ENCODE assay signal across 8 mouse cellular contexts in genomic region chr14:54925349-54926342, GRCm38 (mm10). TPM values are rescaled to one million over a fixed set of nuclear protein-coding genes. Genes with fewer than 3 reads are reported as not detected.
DNase-seq lines count a peak whose midpoint lies in the region; ATAC-seq and TF ChIP-seq lines count a peak whose summit lies in the region.

Gene Efs (minus strand): TSS chr14:54926126.

- peaks cover 20% of the 10 kb centered on the region for H3K9me3 ChIP-seq in forebrain, embryonic 10.5 days
- peaks cover 8% of the 10 kb centered on the region; the same call in 1 of the 2 replicates for H3K9me3 ChIP-seq in heart, embryonic 14.5 days (ENCODE audit: control insufficient read depth, low read length)
- no peaks in the 10 kb centered on the region for H3K9me3 ChIP-seq in kidney, postnatal 0 days (replicated peaks; ENCODE audit: low read length)
- H3K9me3 ChIP-seq in lung, embryonic 14.5 days (ENCODE audit: low read depth, low read length), result no peaks in the 10 kb centered on the region

- no peaks in the 10 kb centered on the region for H3K36me3 ChIP-seq in thymus, adult 2 months (ENCODE audit: control insufficient read depth, insufficient read depth, low read length)
- H3K36me3 ChIP-seq in forebrain, embryonic 10.5 days (replicated peaks), result peaks cover 32% of the 10 kb centered on the region
- peaks cover 9% of the 10 kb centered on the region; the same call in 1 of the 2 replicates for H3K36me3 ChIP-seq in heart, embryonic 14.5 days (ENCODE audit: control insufficient read depth, insufficient read depth, low read length)
- no peaks in the 10 kb centered on the region for H3K36me3 ChIP-seq in kidney, postnatal 0 days (ENCODE audit: insufficient read depth, low read length)
- peaks cover 7% of the 10 kb centered on the region for H3K36me3 ChIP-seq in lung, embryonic 14.5 days (ENCODE audit: insufficient read depth)

- H3K27ac ChIP-seq in thymus, adult 2 months (ENCODE audit: control insufficient read depth, insufficient read depth, low read length), result peak within 1 kb of the TSS; percentile 4; the same call in 1 of the 2 replicates
- peak within 1 kb of the TSS; percentile 100 for H3K27ac ChIP-seq in forebrain, embryonic 10.5 days
- H3K27ac ChIP-seq in heart, embryonic 14.5 days (replicated peaks in 1 of 2; ENCODE audit: control insufficient read depth in 1 of 2, insufficient read depth in 1 of 2, low read depth in 2 of 2, low read length in 2 of 2), result peak within 1 kb of the TSS; percentile 87 to 88
- peak within 1 kb of the TSS; percentile 95 for H3K27ac ChIP-seq in kidney, postnatal 0 days
- H3K27ac ChIP-seq in lung, embryonic 14.5 days (ENCODE audit: low read depth), result peak within 1 kb of the TSS; percentile 99

- ATAC-seq in heart, embryonic 14.5 days (ENCODE audit: insufficient number of reproducible peaks, insufficient read depth, low FRiP score, low read depth), result peak; percentile 60
- ATAC-seq in kidney, postnatal 0 days (replicated peaks; ENCODE audit: low FRiP score, low read depth), result peak; percentile 67
- peak; percentile 71 for ATAC-seq in lung, embryonic 14.5 days (ENCODE audit: insufficient read depth)

- peak within 1 kb of the TSS; percentile 89 for H3K9ac ChIP-seq in heart, embryonic 14.5 days (ENCODE audit: low read length)
- peak within 1 kb of the TSS; percentile 80 for H3K9ac ChIP-seq in kidney, postnatal 0 days (ENCODE audit: low read depth, low read length)
- peak within 1 kb of the TSS; percentile 90 for H3K9ac ChIP-seq in lung, embryonic 14.5 days

- peak within 1 kb of the TSS; percentile 11 for H3K4me3 ChIP-seq in thymus, adult 2 months (ENCODE audit: control insufficient read depth, insufficient read depth, low read length)
- H3K4me3 ChIP-seq in forebrain, embryonic 10.5 days, result peak within 1 kb of the TSS; percentile 69
- H3K4me3 ChIP-seq in heart, embryonic 14.5 days (ENCODE audit: control insufficient read depth in 1 of 2, insufficient read depth in 1 of 2, low read depth in 1 of 2, low read length in 2 of 2), result peak within 1 kb of the TSS; percentile 49 to 61
- peak within 1 kb of the TSS; percentile 48 for H3K4me3 ChIP-seq in kidney, postnatal 0 days (replicated peaks; ENCODE audit: low read depth, low read length)
- H3K4me3 ChIP-seq in lung, embryonic 14.5 days (ENCODE audit: low read depth, low read length), result peak within 1 kb of the TSS; percentile 56

- no peak for DNase-seq in thymus, adult 2 months
- DNase-seq in thymus, adult 18-20 months, result no peak
- DNase-seq in forebrain, embryonic 10.5 days (ENCODE audit: extremely low spot score, low spot score), result peak; percentile 76
- peak; percentile 75 for DNase-seq in kidney, postnatal 0 days (ENCODE audit: low spot score)
- peak; percentile 84 for DNase-seq in lung, embryonic 14.5 days
- peak; percentile 65 for DNase-seq in ovary, postnatal 36 days (ENCODE audit: low spot score)
- DNase-seq in natural killer cell, adult 2 months (ENCODE audit: low spot score in 2 of 2), result no peak

- WGBS in thymus, adult 2 months, result 15% methylated on average over 57 of the region's 57 CpGs
- WGBS in forebrain, embryonic 10.5 days, result under 1% methylated on average over 57 of the region's 57 CpGs
- WGBS in heart, embryonic 14.5 days, result 6% methylated on average over 56 of the region's 57 CpGs
- WGBS in kidney, postnatal 0 days, result 4% methylated on average over 57 of the region's 57 CpGs
- 1% methylated on average over 50 of the region's 57 CpGs for WGBS in lung, embryonic 14.5 days

- H3K4me1 ChIP-seq in thymus, adult 2 months (replicated peaks; ENCODE audit: control insufficient read depth, insufficient read depth, low read length), result no peaks in the 10 kb centered on the region
- H3K4me1 ChIP-seq in forebrain, embryonic 10.5 days, result peaks cover 62% of the 10 kb centered on the region
- H3K4me1 ChIP-seq in heart, embryonic 14.5 days (ENCODE audit: control insufficient read depth in 2 of 2, insufficient read depth in 2 of 2, low read length in 2 of 2), result peaks cover 24 to 34% of the 10 kb centered on the region in 2 experiments
- peaks cover 22% of the 10 kb centered on the region for H3K4me1 ChIP-seq in kidney, postnatal 0 days (replicated peaks; ENCODE audit: insufficient read depth, low read length)
- no peaks in the 10 kb centered on the region; the same call in 1 of the 2 replicates for H3K4me1 ChIP-seq in lung, embryonic 14.5 days (ENCODE audit: insufficient read depth)

- peaks cover 10% of the 10 kb centered on the region for H3K27me3 ChIP-seq in thymus, adult 2 months (ENCODE audit: control insufficient read depth, insufficient read depth, low read length)
- H3K27me3 ChIP-seq in forebrain, embryonic 10.5 days (ENCODE audit: poor library complexity, severe bottlenecking), result peaks cover 24% of the 10 kb centered on the region
- H3K27me3 ChIP-seq in heart, embryonic 14.5 days (ENCODE audit: control insufficient read depth, insufficient read depth, low read length), result peaks cover 7% of the 10 kb centered on the region
- H3K27me3 ChIP-seq in kidney, postnatal 0 days (ENCODE audit: insufficient read depth, low read length), result no peaks in the 10 kb centered on the region
- H3K27me3 ChIP-seq in lung, embryonic 14.5 days (ENCODE audit: insufficient read depth, low read length), result peaks cover 7% of the 10 kb centered on the region; the same call in 1 of the 2 replicates

- peak within 1 kb of the TSS; percentile 98 for H3K4me2 ChIP-seq in heart, embryonic 14.5 days (ENCODE audit: low read length)
- H3K4me2 ChIP-seq in kidney, postnatal 0 days (ENCODE audit: low read length), result peak within 1 kb of the TSS; percentile 88
- H3K4me2 ChIP-seq in lung, embryonic 14.5 days, result peak within 1 kb of the TSS; percentile 87

- TF ChIP-seq POLR2A in thymus, adult 2 months (IDR thresholded peaks at IDR 0.05; ENCODE audit: control insufficient read depth, extremely low read depth, insufficient read depth, low read length, poor library complexity), result no peak

- TF ChIP-seq CTCF in thymus, adult 2 months (IDR thresholded peaks at IDR 0.05; ENCODE audit: borderline replicate concordance, control insufficient read depth, extremely low read depth, insufficient read depth, low read length, poor library complexity), result no peak
- TF ChIP-seq CTCF in kidney, postnatal 0 days (IDR thresholded peaks at IDR 0.05; ENCODE audit: low read depth), result no peak
- TF ChIP-seq CTCF in lung, embryonic 14.5 days (IDR thresholded peaks at IDR 0.05; ENCODE audit: low read depth), result no peak

RNA-seq across cellular contexts. Expression of gene Efs, which starts in this region (rescaled TPM):
- 20.0 and 25.0 TPM in 2 replicates for polyA plus RNA-seq in thymus, adult 2 months (2012; rRNA removed)
- polyA plus RNA-seq in forebrain, embryonic 10.5 days (2016; fragmentation: Nextera tagmentation; extraction: Ambion mirVana), result 38.3 and 39.0 TPM in 2 replicates
- 12.2 and 14.6 TPM in 2 replicates for polyA plus RNA-seq in heart, embryonic 14.5 days (2014; fragmentation: Nextera tagmentation; extraction: Ambion mirVana)
- 15.0 and 16.0 TPM in 2 replicates for polyA plus RNA-seq in kidney, postnatal 0 days (2015; fragmentation: Nextera tagmentation; extraction: Ambion mirVana)
- polyA plus RNA-seq in lung, embryonic 14.5 days (2014; fragmentation: Nextera tagmentation; extraction: Ambion mirVana), result 29.3 and 33.7 TPM in 2 replicates

Comparison
In these comparisons a context has a peak if more than half of its experiments do, and no peak if none do; other contexts are left out.
1. DNase-seq: peak in forebrain, embryonic 10.5 days (single experiment), kidney, postnatal 0 days (single experiment), lung, embryonic 14.5 days (single experiment) and ovary, postnatal 36 days (single experiment); none in thymus, adult 2 months (single experiment), thymus, adult 18-20 months (0 of 2) and natural killer cell, adult 2 months (0 of 2).
2. H3K27ac ChIP-seq: peak in every context shown above with its lines; median percentile 100 in forebrain, embryonic 10.5 days; 99 in lung, embryonic 14.5 days; 95 in kidney, postnatal 0 days; 88 in heart, embryonic 14.5 days; 4 in thymus, adult 2 months.
3. H3K4me3 ChIP-seq: peak in every context shown above with its lines; median percentile 69 in forebrain, embryonic 10.5 days; 56 in lung, embryonic 14.5 days; 55 in heart, embryonic 14.5 days; 48 in kidney, postnatal 0 days; 11 in thymus, adult 2 months.
4. Peak in every context shown above with its lines, with median percentiles within 50 percentile points of each other: ATAC-seq, H3K4me2 ChIP-seq and H3K9ac ChIP-seq.